Mouse (Mus musculus) left cerebral cortex, postnatal 10 days (tissue): ENCODE data around the gene Csmd2. TPM values are rescaled to one million over a fixed set of nuclear protein-coding genes. Genes with fewer than 3 reads are reported as not detected.

Experiments
- DNase-seq, 2 experiments: peaks; one replicate each; pipeline ENCODE4 v3.0.0; 2021 to 2022; ENCODE audit warnings: low spot score in 2 of 2, mixed read lengths in 1 of 2; ENCODE audit errors: extremely low spot score in 1 of 2
- intact Hi-C: fragments of 180-260 bp; cut with DNase I; formaldehyde crosslinking; loops from one replicate; pipeline ENCODE4 v1.15.1; 2025
- total RNA-seq, 2 experiments: library from RNA; stranded (reverse); gene quantifications; 2 replicates each; pipeline ENCODE4 v1.2.3; 2021

The Csmd2 gene
- total RNA-seq, 2 experiments from 2014 or later: 63.8 to 65.5 TPM

DNA sequence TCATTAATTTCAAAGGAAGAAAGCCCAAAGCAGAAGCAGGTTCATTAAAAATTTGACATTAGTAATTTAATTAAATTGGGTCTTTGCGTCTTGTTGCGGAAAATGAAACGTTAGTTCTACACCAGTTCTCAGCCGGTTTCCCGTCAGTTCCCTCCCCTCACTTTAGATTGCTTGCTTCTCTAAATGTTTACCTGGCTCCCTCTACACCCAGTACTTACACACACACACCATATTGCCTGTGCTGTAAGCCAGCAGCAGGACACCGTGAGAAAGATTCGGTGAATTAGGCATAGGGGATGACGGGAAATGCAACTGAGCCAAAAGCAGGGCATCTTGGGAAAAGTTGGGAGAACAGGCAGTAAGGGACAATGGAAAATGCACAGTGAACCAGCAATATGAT lies 206.8 kb downstream of the Csmd2 start:
- intact Hi-C loops: no loop called here
- DNase-seq: no peak

DNA sequence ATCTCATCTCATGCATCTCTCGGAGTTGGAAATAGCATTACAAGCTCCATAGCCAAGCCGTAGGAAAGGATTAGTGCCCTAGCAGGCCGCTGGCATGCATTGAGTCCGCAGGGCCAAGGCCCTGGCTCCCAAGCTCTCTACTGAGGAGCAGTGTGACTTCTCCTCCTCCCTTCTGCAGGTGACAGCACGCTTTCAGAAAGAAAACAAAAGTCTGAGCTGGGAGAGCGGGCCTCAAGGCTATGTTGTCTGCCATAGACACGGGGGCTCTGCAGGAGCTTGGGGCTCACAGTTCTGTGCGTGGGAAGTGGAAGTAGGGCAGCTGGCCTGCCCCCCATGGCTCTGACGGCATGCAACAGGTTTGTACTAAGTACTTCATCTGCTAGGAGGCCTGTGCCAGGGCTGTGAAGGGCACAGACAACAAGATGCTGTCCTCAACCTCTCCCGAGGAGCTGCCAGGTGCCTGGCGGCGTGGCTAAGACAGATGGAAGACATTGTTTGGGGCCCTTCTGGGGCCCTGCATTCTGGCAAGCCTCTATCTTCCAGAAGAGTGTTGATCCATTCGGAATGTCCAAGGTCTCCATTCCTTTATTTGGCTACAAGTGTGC lies 230.4 kb downstream of the Csmd2 start:
- peak in 1 of 2 experiments; percentile 41 for DNase-seq
- intact Hi-C loops: no loop called here

DNA sequence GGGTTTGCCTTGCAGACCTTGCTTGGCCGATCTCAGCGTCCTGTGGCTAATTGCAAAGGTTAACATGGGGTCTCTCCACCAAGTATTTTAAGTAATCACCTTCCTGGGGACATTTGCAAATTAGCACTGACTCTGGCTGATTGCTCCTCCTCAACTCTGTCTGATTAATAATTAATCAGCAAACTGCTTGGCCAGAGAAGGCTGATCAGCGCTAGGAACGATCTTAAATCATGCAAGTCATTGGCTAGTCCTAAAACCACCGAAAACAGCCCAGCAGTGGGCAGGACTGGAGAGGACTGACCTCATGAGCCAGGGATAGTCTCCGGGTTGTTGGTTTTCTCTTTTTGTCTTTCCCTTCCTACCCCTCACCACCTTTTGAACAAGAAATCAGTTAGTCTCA lies 236.8 kb downstream of the Csmd2 start:
- DNase-seq: no peak
- intact Hi-C loops: no loop called here

DNA sequence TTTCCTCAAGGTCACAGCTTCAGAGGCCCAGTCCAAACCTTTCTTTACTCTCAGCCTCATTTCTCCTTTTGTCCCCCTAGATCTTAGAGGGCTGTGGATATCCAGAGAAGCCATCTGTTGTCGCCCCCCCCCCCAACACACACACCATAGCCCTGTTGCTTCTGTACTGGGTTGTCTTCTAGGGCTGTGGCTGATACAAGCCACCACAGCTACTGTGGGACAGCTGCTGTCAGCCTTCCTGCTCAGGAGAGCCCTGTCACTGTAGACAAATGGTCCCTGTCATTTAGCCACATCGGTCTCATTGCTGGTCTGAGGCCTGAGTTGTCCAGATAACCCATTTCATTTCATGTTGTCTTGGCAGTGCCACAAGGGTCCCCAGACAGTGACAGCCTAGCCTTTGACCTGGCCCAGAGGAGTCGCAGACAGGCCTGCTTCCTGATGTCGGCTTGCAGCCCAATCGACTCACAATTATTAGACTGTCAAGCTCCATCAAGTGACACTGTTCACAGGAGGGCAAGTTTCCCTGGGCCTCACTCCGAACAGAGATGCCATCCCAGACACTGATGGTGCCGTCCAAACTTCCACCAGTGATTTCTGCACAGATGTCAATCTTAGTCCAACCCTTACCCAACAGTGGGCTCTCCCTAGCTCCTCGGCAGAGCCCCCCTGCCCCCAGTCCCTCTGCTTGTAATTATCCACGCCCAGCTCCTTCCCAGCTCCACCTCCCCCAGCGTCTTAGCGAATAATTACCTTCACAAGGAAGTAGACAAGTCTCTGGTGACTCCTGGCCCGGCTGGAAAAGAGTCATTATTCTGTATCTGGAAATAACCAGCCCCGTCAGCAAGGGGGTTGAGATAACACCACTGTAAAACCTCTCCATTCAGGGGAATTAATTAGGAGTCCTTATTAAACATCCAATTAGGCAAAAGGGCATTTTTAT lies 240.0 kb downstream of the Csmd2 start:
- no peak for DNase-seq
- intact Hi-C loops: no loop called here

DNA sequence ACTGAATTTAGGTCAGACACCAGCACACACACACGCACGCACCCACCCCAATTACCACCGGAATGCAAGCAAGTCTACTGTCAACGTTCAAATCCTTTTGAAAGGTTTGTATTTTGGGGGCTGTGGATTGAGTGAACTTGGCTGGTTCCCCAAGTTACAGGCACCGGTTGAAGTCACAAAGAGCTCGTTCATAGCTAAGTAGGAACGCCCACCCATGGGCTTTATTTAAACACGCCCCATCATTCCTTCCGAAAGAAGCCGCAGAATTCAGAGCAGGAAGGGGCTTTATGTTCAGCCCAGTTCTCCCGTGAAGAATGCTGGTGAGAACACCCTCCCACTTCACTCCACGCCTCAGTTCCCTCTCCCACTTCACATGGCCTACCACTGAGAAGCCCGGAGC lies 245.8 kb downstream of the Csmd2 start:
- intact Hi-C loops: loop anchor here (10.0 kb wide), 1 partner anchor 149 kb away; no protein-coding TSS in a partner anchor
- no peak for DNase-seq

DNA sequence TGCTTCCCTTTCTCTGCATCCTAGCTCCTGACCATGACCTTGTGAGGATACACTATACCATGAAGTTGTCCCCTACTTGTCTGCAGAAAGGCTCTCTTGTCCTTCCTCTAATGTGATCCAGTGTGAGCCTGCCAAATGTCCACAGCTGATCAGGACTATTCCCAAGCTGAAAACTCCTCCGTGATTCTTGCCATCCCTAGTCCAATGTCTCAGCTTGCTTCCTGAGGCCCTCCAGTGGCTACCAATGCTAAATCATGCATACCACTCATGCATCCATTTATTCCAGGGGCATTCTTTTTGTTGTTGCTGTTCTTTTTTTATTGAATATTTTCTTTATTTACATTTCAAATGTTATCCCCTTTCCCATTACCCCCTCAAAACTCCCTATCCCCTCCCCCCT lies 251.5 kb downstream of the Csmd2 start:
- intact Hi-C loops: loop anchor here (10.0 kb wide), 1 partner anchor 154 kb away; no protein-coding TSS in a partner anchor
- DNase-seq: no peak

DNA sequence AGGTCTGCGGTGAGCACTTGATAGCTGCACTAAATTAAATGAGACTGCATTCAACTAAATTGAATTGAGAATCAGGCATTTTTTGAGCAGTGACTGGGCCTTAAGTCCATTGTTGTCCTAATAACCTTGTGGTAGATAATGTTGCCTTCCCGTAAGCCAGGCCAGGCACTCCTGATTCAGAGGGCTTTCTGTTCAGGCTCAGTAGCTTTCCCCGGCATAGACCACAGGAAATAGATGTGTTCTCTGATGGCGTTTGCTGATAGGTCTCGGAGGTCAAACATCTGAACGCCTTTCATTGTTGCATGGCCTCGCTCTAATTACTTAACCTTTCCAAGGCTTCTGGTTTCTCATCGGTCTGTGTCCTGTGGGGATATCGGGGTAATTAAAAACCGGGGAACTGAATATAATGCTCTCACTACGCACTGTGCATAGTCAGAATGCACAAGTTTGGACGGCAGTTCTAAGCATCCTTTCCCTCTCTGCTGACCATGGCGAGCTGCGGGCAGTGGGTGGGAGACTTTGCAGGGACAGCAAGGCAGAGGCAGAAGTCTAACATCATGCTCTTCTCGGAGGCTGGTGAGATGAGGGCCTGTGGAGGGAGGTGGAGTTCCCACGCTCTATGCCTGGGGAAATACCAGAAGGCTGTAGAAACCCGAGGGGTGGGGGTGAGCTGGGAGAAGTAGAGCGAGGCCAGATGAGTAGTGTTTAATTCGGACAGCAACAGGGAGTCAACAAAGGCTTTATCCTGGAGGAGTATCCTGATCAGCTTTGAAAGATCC lies 253.6 kb downstream of the Csmd2 start:
- intact Hi-C loops: no loop called here
- DNase-seq: no peak

DNA sequence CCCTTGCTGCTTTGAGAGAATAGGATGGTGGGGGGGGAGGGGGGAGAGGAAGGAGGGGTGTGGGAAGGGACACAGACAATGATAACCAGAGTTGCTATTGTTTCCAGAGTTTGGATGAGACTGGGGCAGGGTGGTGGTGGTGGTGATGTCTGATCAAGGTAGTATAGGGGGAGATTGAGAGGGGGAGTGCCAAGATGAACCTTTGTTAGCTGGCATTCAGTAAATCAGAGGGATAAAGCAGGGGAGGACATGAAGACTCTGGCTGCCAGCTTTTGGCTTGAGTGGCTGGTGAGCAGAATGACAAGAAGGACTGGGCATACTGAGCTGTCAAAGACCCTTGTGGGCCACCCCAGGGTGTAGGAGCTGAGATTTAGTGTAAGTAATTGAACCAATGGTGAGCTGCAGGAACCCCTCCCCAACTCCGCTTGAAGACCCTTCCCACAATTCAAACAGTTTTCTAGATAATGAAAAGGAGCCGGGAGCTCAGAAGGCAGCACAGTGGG lies 254.2 kb downstream of the Csmd2 start:
- intact Hi-C loops: no loop called here
- no peak for DNase-seq

DNA sequence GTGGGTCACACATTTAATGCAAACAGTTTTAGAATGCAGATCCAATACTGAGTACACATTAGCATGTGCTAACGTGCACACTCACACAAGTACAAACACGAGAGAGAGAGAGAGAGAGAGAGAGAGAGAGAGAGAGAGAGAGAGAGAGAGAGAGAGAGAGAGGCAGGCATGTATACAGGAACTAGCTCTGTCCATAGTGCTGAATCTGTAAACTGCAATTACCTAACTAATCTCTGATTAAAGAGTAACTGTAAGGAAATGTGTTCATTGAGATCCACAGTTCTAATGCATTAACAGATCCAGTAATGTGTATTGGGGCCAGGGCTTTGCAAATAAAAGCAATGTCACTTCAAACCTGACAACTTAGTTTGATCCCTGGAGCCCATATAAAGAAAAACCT lies 257.5 kb downstream of the Csmd2 start:
- intact Hi-C loops: no loop called here
- DNase-seq: no peak

DNA sequence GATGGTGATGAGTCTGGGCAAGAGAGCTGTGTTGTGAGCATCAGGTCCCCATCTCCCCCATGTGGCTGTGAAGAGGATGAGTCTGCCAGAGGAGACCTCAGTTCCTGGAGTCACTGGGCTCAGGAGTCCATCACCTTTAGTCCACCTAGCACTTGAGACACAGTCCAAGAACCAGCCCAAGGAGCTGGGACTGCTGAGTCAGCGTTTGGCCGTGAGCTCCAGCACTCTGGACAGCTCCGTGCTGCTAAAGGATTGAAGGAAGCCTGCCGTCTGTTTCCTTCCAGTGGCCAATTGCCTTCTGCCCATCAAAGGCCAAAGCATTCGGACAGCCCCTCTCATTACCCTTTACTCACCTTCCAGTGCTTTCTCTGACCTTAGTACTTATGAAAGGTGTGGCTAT lies 261.0 kb downstream of the Csmd2 start:
- peak in 1 of 2 experiments; percentile 43 for DNase-seq
- intact Hi-C loops: no loop called here

DNA sequence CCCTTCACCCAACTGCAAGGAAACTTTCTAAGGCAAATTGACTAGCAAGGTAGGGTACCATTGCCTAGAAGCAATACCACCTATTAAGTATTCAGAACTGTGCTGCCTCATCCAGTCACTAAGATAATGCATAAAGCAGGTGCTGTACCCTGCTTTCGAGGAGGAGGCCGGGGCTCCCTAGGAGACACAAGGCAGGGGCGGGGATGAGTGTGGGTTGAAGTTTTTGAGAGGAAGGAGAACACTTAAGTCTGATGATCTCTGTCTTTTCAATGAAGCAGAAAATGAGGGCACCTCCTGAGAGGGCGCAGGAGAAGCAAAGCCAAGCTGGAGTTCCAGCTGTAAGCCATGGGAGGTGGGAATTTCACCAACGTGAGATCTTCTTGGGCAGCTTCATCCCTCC lies 271.6 kb downstream of the Csmd2 start:
- DNase-seq: no peak
- intact Hi-C loops: no loop called here

DNA sequence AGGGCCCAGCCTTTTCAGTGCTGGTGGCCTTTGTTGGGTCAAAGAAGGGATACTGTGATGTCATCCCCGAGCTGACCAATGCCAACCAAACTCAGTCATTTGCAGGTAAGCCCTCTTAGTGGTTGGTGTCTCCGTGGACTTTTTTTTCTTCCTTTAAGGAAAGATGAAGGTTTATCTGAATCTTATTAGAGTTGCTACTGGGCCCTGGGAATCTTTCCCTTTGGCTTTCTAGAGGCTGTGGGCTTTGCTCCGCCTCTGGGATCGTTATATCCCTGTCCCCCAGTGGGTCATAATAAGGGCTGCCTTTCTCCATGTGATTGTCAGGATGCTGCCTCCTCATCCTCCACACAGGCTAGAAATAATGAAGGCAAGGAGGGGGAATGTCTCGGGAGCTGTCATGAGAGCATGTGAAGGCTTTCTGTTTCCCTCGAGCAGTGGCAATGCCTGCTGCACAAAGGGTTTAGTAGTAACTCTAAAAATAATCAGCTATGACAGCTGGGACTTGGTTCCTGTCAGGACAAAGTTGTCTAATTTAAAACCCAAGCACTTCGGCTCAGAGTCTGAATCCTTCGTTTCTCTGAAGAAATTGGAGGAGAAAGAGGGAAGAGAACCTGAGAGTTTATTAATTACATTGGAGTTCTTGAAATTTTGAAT lies 273.4 kb downstream of the Csmd2 start, which contains the start of gene Hmgb4:
Hmgb4 (minus strand) TSS at position 51 of the 654 bp plus-strand sequence.
- intact Hi-C loops: no loop called here
- no peak for DNase-seq

DNA sequence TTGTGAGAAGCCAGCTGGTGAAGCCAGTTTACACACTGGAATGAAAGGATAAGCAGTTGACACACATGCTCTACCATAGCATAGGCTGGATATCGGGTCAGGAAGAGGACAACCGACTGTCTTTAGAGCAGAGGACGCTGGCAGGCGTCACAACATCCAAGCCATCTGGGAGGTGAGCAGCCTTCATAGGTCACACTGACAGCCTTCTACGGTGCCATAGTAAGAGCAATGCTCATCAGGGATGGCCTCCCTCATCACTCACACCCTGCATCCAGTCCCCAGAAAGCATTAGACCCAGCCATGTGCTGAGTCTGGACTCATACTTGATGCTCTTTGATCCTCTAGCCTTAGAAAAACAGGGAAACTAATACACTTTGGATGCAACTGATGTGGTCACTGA lies 276.8 kb downstream of the Csmd2 start:
- DNase-seq: no peak
- intact Hi-C loops: no loop called here

DNA sequence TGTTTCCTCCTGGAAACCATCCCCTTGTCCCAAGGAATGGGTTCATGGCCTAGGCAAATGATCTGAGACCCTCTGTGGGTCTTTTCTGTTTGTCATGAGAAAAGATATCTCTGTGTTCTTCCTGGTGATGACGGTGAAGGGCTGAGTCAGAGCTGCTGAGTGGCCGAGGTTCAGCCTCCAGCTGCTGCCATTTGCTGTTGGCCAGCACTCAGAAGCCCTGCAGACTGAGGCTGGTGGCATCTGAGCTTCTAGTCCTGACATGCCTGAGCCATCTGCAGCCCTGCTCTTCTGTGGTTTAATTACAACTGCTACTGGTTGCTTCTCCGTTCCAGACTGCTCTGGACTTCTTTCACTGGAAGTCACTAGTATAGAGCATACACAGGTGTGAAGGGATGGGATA lies 277.7 kb downstream of the Csmd2 start:
- DNase-seq: no peak
- intact Hi-C loops: no loop called here

DNA sequence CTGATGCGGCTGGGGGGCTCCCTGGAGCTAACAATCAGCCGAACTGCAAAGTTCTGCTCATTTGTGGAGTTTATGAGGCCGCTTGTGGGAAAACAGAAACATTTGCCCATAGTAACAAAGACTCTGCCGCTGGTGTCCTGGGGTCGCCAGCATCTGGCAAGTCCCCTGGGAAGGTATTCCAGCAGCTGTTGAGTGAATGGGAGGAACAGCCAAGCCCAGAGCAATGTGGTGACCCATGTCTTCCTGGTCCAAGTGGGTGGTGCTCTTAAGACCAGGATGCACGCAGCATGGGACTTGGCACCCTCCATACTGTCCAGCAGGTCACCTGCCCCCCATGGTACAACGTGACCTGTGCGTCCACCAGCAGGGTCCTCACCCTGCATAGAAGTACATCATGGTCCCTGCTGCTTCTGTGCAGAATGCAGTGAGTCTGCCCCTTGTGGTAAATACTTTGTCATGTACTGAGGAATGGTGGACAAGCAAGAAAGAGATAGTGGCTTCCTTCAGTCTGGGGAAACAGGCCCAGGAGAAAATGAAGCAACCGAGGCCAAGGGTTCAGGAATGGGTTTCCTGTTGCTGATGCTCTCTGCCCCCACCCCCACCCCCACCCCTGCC lies 281.7 kb downstream of the Csmd2 start:
- intact Hi-C loops: no loop called here
- DNase-seq: no peak

DNA sequence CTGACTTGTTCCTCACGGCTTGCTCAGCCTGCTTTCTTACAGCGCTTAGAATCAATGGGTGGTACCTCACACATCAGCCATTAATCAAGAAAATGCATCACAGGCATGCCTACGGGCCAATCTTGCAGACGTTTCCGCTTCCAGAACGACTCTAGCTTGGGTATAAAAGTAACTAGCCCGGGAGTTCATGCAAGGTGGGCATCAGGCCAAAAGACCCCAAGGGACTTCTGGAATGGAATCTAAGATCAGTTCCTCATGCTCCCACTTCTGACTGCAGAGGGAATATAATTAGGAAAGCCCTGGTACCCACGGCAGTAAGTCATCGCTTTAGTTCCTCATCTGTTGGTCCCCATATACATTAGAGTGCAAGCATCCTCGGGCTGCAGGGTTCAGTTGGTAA lies 282.5 kb downstream of the Csmd2 start:
- DNase-seq: peak in 1 of 2 experiments; percentile 40
- intact Hi-C loops: no loop called here

DNA sequence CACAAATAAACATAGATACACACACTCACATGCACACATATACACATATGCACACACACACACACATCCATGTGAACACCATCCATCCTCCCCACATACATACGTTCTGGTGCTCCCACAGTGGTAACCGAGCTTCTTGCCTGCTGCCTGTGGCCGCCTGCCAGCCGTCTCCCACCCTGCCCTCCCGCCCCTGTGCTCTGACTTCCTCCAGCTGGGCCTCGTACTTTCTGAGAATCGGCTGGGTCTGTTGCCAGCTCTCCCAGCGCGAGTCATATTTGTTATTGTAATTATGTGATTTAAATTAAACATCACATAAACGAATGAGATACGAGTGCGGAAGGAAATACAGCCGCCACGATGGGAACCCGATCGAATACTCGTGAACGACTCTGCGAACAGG lies 283.3 kb downstream of the Csmd2 start:
- intact Hi-C loops: no loop called here
- peak in 1 of 2 experiments; percentile 65 for DNase-seq

DNA sequence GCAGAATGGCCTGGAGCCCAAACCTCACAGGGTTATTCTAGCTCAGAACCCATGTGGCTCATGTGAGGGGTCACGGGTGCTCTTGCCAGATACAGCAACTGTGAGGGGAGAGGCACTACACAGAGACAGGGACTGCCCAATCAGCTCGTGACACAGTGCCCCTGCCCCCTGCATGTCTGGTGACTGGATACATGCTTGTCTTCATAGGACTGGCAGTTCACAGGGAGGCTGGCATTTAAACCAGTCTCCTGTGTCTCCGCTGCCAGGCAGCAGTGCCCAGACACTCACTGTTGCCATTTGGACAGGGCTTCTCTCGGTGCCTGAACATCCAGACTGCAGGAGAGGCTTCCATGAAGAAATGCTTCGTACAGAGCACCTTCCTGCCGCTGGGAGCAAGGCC lies 284.8 kb downstream of the Csmd2 start:
- no peak for DNase-seq

More for the DNA sequence above, 284.8 kb downstream of the Csmd2 start:
- intact Hi-C loops: no loop called here
